Mouse (Mus musculus) stomach, embryonic 15.5 days (tissue): ENCODE data around the gene Arhgap11a. TPM values are rescaled to one million over a fixed set of nuclear protein-coding genes. Genes with fewer than 3 reads are reported as not detected.

ENCODE experiments used
- ATAC-seq: fragments of 200-750 bp; cut with Nextera tagmentation; 2 replicates; pipeline ENCODE4 v1.8.0; 2017; ENCODE audit warnings: low read depth, moderate number of reproducible peaks, moderate TSS enrichment; ENCODE audit not compliant: insufficient read depth, low FRiP score
- H3K27ac ChIP-seq: fragments of 300-500 bp; sonication (generic); 2 replicates; pipeline ENCODE4 v1.5.1; 2015; ENCODE audit warnings: mild to moderate bottlenecking, inconsistent platforms
- H3K27me3 ChIP-seq: fragments of 300-500 bp; sonication (generic); replicated peaks from 2 replicates; pipeline ENCODE4 v1.6.1; 2015; ENCODE audit warnings: inconsistent platforms
- H3K36me3 ChIP-seq: fragments of 300-500 bp; sonication (generic); 2 replicates; pipeline ENCODE4 v1.6.1; 2015; ENCODE audit warnings: inconsistent platforms
- H3K4me1 ChIP-seq: fragments of 300-500 bp; sonication (generic); 2 replicates; pipeline ENCODE4 v1.6.1; 2015; ENCODE audit warnings: inconsistent platforms
- H3K4me2 ChIP-seq: fragments of 300-500 bp; sonication (generic); 2 replicates; pipeline ENCODE4 v1.6.1; 2015; ENCODE audit warnings: mild to moderate bottlenecking, inconsistent platforms
- H3K4me3 ChIP-seq: fragments of 300-500 bp; sonication (generic); replicated peaks from 2 replicates; pipeline ENCODE4 v1.5.1; 2015; ENCODE audit warnings: inconsistent platforms
- H3K9ac ChIP-seq: fragments of 300-500 bp; sonication (generic); 2 replicates; pipeline ENCODE4 v1.6.1; 2015; ENCODE audit warnings: inconsistent platforms
- H3K9me3 ChIP-seq: fragments of 300-500 bp; sonication (generic); 2 replicates; pipeline ENCODE4 v1.6.1; 2016; ENCODE audit warnings: inconsistent platforms
- WGBS: fragments of 180-500 bp; shearing (Covaris S2); methylation state at CpG from one replicate; pipeline ENCODE4 v1.1.7; 2015; 5-methylcytosine and 5-hydroxymethylcytosine counted together
- polyA plus RNA-seq: library from polyadenylated mRNA; unstranded; fragments of >200 nt; fragmentation: Nextera tagmentation; extraction: Ambion mirVana; gene quantifications from 2 replicates; pipeline ENCODE4 v1.2.1, GENCODE M21; 2015

The Arhgap11a gene
- polyA plus RNA-seq, 1 experiment from 2014 or later: 22.3 TPM

DNA sequence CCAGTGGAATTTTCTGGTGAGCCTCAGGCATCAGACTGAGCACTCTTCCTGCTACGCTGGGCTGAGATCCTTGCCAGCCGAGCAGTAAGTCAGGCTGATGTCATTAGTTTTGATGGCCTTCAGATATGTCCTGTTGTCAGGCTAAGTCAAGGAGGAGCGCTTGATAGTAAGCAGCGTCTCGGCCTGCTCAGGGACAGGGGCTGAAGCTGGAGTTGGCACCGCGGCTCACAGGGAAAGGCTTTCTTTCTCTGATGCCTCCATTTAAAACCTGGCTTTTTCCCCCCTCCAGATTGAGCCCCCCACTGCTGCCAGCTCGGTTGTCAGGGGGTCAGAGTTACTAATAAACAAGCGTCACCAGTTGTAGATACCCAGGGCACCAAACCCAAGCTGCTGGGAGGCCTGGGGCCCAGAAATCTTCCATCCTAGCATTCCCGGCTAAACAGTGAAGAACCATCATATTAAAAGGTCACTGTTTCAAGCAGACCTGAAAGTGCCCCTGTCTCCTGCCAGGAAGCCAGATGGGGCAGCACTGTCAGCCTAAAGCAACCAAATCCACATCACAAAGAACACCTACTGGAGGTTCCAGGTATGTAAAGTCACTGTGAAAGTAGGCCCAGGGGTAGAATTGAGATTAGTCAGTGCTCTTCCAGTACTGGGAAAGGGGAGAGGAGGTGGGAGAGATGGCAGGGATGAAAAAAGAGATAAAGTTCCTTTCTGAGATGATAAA lies 41.4 kb downstream of the Arhgap11a start:
- H3K27ac ChIP-seq: no peak overlapping the region
- H3K4me3 ChIP-seq: no peak overlapping the region
- no peak overlapping the region for H3K4me2 ChIP-seq
- H3K27me3 ChIP-seq: no peaks in the 10 kb centered on the region
- no peak for ATAC-seq
- 64% methylated on average over 10 of the region's 10 CpGs for WGBS
- no peaks in the 10 kb centered on the region for H3K9me3 ChIP-seq
- no peaks in the 10 kb centered on the region for H3K36me3 ChIP-seq
- no peaks in the 10 kb centered on the region for H3K4me1 ChIP-seq
- H3K9ac ChIP-seq: no peak overlapping the region

DNA sequence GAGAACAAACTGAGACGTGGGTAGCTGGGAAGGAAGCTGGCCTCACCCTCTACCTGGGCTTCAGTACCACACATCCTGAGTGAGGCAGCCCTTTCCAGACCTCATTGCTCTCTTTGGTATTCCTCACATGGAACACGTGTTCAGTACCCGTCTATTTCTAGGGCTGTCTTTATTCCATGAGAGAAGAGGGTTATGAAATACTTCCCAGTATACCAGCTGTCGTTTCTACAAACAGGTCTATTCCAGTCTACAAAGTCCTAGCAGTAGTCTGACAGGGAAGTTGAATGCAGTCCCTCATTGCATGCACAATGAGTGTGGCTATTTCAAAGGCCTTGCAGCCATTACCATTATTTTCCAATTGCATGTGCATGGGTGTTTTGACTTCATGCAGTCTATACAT lies 42.7 kb downstream of the Arhgap11a start:
- H3K4me1 ChIP-seq: no peaks in the 10 kb centered on the region
- no peaks in the 10 kb centered on the region for H3K27me3 ChIP-seq
- H3K27ac ChIP-seq: no peak overlapping the region
- H3K9ac ChIP-seq: no peak overlapping the region
- no peak overlapping the region for H3K4me3 ChIP-seq
- H3K9me3 ChIP-seq: no peaks in the 10 kb centered on the region
- no peak for ATAC-seq
- no peaks in the 10 kb centered on the region for H3K36me3 ChIP-seq
- H3K4me2 ChIP-seq: no peak overlapping the region
- 76% methylated on average over 4 of the region's 4 CpGs for WGBS

DNA sequence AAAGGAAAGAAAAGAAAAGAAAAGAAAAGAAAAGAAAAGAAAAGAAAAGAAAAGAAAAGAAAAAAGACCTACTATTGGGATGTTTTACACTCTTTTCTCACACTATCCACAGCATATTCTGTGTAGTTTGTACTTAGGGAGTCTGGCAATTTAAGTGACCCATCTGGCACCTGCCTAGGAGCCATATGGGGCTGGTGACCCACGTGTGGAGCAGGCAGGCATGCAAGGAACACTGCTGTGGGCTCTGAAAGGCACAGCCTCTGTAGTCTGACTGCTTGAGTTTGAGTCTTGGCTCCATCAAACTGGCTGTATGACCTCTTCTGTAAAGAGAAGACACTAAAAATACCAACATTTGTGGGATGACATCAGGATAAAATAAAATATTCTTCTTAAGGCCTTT lies 44.7 kb downstream of the Arhgap11a start:
- Histone ChIP-seq H3K27ac (no peak overlapping the region), H3K4me3 (no peak overlapping the region), H3K36me3 (no peaks in the 10 kb centered on the region), H3K4me2 (no peak overlapping the region), H3K9ac (no peak overlapping the region), H3K27me3 (no peaks in the 10 kb centered on the region), H3K4me1 (no peaks in the 10 kb centered on the region), H3K9me3 (no peaks in the 10 kb centered on the region)
- WGBS: 31% methylated on average over 1 of the region's 1 CpGs
- no peak for ATAC-seq

DNA sequence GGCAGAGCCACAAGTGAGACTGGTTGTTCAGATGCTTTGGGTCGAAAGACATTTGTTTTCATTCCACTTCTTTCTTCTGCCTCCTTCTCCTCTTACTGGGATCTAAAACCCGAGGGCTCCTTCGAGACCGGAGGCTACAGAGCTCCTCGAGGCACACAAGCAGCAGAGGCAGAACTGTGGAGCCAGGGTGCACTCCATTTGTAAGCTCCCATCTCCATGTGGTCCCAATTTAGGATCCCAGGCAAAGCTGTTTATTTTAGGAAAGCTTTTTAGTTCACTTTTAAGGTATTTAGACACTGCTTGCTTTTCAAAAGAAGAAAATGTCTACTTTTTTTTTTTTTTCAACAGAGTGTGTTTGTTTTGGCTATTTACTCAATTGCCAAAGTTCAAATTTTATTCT lies 47.6 kb downstream of the Arhgap11a start:
- ATAC-seq: no peak
- Histone ChIP-seq H3K4me3 (no peak overlapping the region), H3K9me3 (no peaks in the 10 kb centered on the region), H3K36me3 (no peaks in the 10 kb centered on the region), H3K4me1 (no peaks in the 10 kb centered on the region), H3K27ac (no peak overlapping the region), H3K27me3 (no peaks in the 10 kb centered on the region), H3K9ac (no peak overlapping the region), H3K4me2 (no peak overlapping the region)
- 70% methylated on average over 5 of the region's 5 CpGs for WGBS

DNA sequence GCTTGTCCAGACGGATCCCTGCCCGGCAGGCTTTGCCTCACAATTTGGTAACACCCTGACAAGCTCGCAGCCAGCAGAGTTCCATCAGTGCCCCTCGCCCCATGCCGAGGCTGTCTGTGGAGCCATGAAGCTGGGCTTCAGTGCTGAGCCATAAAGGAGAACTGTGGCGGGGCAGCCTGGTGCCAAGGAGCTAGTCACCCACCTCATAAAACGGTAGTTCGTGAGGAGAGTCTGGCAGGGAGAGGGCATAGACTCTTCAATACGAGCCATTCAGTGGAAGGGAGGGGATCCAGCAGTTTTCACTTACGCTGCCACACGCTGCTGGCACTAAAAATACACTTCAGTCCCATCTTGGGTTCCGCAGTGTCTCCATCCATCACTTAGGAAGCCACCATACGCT lies 49.9 kb downstream of the Arhgap11a start:
- no peak for ATAC-seq
- Histone ChIP-seq H3K36me3 (no peaks in the 10 kb centered on the region), H3K4me2 (no peak overlapping the region), H3K4me3 (no peak overlapping the region), H3K4me1 (no peaks in the 10 kb centered on the region), H3K9ac (no peak overlapping the region), H3K9me3 (no peaks in the 10 kb centered on the region), H3K27ac (no peak overlapping the region), H3K27me3 (no peaks in the 10 kb centered on the region)
- 73% methylated on average over 13 of the region's 13 CpGs for WGBS

DNA sequence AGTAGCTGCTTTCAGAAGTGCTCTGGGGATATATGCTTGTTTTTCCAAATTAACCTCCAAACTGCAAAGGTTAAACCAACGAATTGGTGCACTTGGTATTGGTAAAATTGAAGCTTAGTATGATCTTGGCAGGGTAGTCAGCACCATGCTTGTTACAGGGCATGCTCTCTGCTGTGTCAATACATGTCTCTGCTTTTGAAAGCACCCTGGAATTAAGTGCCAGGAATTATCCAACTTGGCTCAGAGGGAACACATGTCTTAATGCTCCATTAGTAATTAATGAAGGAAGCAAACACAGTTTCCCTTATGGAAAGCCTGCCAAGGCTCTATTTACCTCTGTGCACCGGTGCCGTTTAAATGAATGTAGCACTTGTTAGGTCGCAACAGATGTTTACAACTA lies 53.3 kb downstream of the Arhgap11a start:
- H3K27ac ChIP-seq: no peak overlapping the region
- no peaks in the 10 kb centered on the region for H3K9me3 ChIP-seq
- no peaks in the 10 kb centered on the region for H3K27me3 ChIP-seq
- ATAC-seq: no peak
- WGBS: 66% methylated on average over 4 of the region's 4 CpGs
- H3K4me3 ChIP-seq: no peak overlapping the region
- H3K4me1 ChIP-seq: no peaks in the 10 kb centered on the region
- H3K4me2 ChIP-seq: no peak overlapping the region
- no peaks in the 10 kb centered on the region for H3K36me3 ChIP-seq
- no peak overlapping the region for H3K9ac ChIP-seq

DNA sequence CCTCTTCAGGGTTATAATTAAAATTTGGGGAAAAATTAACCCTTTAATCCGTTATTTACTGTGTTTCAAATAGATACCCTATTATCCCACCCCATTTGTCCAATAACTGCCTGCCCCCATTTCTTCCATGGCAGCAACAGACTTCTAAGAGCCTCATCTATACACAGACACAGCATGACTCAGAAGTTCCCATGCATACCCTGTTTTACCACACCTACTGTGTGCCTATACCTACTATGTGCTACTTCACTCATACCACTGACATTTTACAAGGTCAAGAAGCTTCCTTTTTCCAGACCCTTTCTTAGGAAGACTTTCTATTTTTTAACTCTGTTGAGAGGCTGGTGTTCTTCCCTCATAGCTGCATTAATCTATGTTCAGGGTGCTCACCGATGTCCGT lies 54.9 kb downstream of the Arhgap11a start:
- Histone ChIP-seq H3K27me3 (no peaks in the 10 kb centered on the region), H3K27ac (no peak overlapping the region), H3K9ac (no peak overlapping the region), H3K4me1 (no peaks in the 10 kb centered on the region), H3K4me2 (no peak overlapping the region), H3K4me3 (no peak overlapping the region), H3K36me3 (no peaks in the 10 kb centered on the region), H3K9me3 (no peaks in the 10 kb centered on the region)
- no peak for ATAC-seq
- WGBS: 81% methylated on average over 3 of the region's 3 CpGs

DNA sequence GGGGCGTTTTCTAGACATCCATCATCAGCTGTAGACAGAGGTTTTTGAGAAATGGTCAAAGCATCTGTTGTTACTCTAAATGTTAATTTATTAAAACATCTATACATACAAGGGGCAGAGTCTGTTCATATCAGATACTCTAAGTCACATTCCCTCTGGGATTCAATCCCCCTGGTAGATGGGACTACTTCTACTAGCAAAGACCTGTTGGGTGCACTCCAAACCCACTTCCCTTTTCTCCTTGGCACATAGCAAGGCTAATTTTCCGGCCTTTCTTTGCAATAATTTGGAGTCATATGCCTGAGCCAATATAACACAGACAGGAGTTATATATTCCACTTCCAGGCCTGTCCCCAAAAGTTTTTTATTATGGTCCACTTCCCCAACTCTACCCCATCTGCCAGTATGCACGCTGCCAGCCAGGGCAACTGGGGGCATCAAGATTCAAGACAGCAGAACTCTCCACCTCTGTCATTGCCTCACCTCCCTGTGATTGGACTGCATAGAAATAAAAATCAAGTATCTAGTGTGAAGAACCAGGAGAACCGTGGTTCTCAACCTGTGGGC lies 59.6 kb downstream of the Arhgap11a start:
- H3K4me2 ChIP-seq: no peak overlapping the region
- H3K36me3 ChIP-seq: no peaks in the 10 kb centered on the region
- no peaks in the 10 kb centered on the region for H3K27me3 ChIP-seq
- no peak for ATAC-seq
- no peaks in the 10 kb centered on the region for H3K9me3 ChIP-seq
- WGBS: 83% methylated on average over 4 of the region's 4 CpGs
- no peak overlapping the region for H3K9ac ChIP-seq
- H3K4me1 ChIP-seq: no peaks in the 10 kb centered on the region
- H3K27ac ChIP-seq: no peak overlapping the region
- no peak overlapping the region for H3K4me3 ChIP-seq

DNA sequence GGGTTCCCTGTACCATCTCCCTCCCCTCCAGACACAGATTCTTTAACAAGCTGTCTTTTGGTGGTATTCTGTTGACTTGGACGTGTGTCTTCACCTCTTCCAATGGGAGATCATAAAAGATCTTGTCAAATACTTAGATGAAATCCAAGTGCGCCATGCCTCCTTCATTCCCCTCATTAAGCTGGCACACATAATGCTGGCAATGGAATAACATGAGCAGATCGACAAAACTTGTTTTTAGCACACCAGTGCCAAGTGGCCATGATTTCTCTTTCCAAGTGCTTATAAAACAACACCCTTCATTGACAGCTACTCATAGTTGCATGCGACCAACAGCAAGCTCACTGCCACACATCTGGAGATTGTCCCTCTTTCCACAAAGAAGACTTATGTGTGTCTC lies 60.6 kb downstream of the Arhgap11a start:
- WGBS: 86% methylated on average over 4 of the region's 4 CpGs
- no peaks in the 10 kb centered on the region for H3K9me3 ChIP-seq
- no peak for ATAC-seq
- no peaks in the 10 kb centered on the region for H3K27me3 ChIP-seq
- H3K4me1 ChIP-seq: no peaks in the 10 kb centered on the region
- no peak overlapping the region for H3K27ac ChIP-seq
- H3K9ac ChIP-seq: no peak overlapping the region
- H3K4me2 ChIP-seq: no peak overlapping the region
- no peaks in the 10 kb centered on the region for H3K36me3 ChIP-seq
- no peak overlapping the region for H3K4me3 ChIP-seq

DNA sequence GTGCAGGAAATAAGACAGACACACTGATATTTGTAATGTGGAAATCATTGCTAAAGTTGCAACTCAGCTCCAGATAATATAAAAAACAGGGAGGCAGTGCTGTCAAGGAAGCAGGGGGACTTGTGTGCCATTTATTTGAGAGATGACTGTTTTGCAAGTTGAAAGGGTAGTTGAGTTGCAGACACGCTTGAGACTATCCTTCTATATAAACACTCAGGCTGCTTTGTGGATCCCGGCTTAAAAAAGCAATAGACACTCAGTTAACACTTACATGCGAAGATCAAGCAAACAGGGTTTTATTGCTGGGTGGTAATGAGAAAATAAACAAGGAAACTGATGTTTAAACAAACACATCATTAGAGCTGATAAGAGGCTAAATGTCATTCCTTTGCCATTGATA lies 63.6 kb downstream of the Arhgap11a start:
- Histone ChIP-seq H3K9ac (no peak overlapping the region), H3K9me3 (no peaks in the 10 kb centered on the region), H3K4me2 (no peak overlapping the region), H3K36me3 (no peaks in the 10 kb centered on the region), H3K27me3 (no peaks in the 10 kb centered on the region), H3K4me3 (no peak overlapping the region), H3K4me1 (no peaks in the 10 kb centered on the region), H3K27ac (no peak overlapping the region)
- 19% methylated on average over 3 of the region's 3 CpGs for WGBS
- ATAC-seq: no peak

DNA sequence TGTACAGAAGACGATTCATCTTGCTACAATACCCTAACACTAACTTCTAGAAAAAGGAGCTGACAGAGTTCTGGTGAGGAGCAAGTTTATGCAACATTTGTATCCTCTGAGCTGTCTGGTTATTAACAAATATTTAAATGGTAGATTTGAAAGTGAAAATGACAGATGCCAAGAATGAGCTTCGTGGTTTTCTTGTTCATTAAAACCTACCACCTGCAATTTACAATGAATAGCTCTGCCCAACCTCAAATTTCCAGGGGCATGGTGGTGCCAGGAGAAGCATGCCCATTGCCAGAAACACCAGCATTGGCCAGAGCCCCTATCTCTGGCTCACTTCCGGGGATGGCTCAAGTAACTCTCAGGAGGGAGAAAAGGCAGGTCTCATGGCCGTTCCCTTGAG lies 66.9 kb downstream of the Arhgap11a start:
- Histone ChIP-seq H3K36me3 (no peaks in the 10 kb centered on the region), H3K9me3 (no peaks in the 10 kb centered on the region), H3K4me3 (no peak overlapping the region), H3K27me3 (no peaks in the 10 kb centered on the region), H3K9ac (no peak overlapping the region), H3K27ac (no peak overlapping the region), H3K4me2 (no peak overlapping the region), H3K4me1 (no peaks in the 10 kb centered on the region)
- 59% methylated on average over 4 of the region's 4 CpGs for WGBS
- no peak for ATAC-seq
